Mouse (Mus musculus): ENCODE results near the gene Phf10.
"Not testable (repeated sequence)": the region's sequence is repeated elsewhere in the genome, so short reads cannot be mapped to it uniquely, and the experiment has no call there.

The Phf10 gene

GRCm38 (mm10) chr17:14960951-14961556 is at the start of gene Phf10:
TSS of gene Phf10 (minus strand) at chr17:14961273.
- DNase-seq (ENCODE audit: low spot score): not testable (repeated sequence)

GRCm38 (mm10) chr17:15009706-15010413 is 48.8 kb upstream of the Phf10 start, which contains the start of gene Gm3435:
TSS of gene Gm3435 (plus strand) at chr17:15010176.
- not testable (repeated sequence) for DNase-seq (ENCODE audit: low spot score)

GRCm38 (mm10) chr17:15009088-15009487 is 48.0 kb upstream of the Phf10 start:
- DNase-seq (ENCODE audit: low spot score): not testable (repeated sequence)

GRCm38 (mm10) chr17:15000047-15000446 is 39.0 kb upstream of the Phf10 start:
- DNase-seq (ENCODE audit: low spot score): not testable (repeated sequence)

GRCm38 (mm10) chr17:14994140-14994539 is 33.1 kb upstream of the Phf10 start:
- not testable (repeated sequence) for DNase-seq (ENCODE audit: low spot score)

- not testable (repeated sequence) for DNase-seq (ENCODE audit: low spot score)
Observed at GRCm38 (mm10) chr17:14993139-14993832, 32.2 kb upstream of the Phf10 start.

GRCm38 (mm10) chr17:14992522-14993138 is 31.6 kb upstream of the Phf10 start:
- not testable (repeated sequence) for DNase-seq (ENCODE audit: low spot score)

- DNase-seq (ENCODE audit: low spot score): not testable (repeated sequence)
Observed at GRCm38 (mm10) chr17:14990116-14990702, 29.1 kb upstream of the Phf10 start.

GRCm38 (mm10) chr17:14978362-14979038 is 17.4 kb upstream of the Phf10 start, which contains the start of the genes 9030025P20Rik and Gm3417:
TSS of gene 9030025P20Rik (plus strand) at chr17:14978468.
TSS of gene Gm3417 (minus strand) at chr17:14978790.
- not testable (repeated sequence) for DNase-seq (ENCODE audit: low spot score)

GRCm38 (mm10) chr17:14977718-14978361 is 16.8 kb upstream of the Phf10 start:
- DNase-seq (ENCODE audit: low spot score): not testable (repeated sequence)

- not testable (repeated sequence) for DNase-seq (ENCODE audit: low spot score)
Observed at GRCm38 (mm10) chr17:14968373-14968913, 7.4 kb upstream of the Phf10 start.

- DNase-seq (ENCODE audit: low spot score): not testable (repeated sequence)
Observed at GRCm38 (mm10) chr17:14961557-14962154, 583 bp upstream of the Phf10 start.

- no peak for DNase-seq (ENCODE audit: low spot score)
Observed at GRCm38 (mm10) chr17:14960520-14960919, 553 bp downstream of the Phf10 start.

GRCm38 (mm10) chr17:14959979-14960378 is 1.1 kb downstream of the Phf10 start:
- no peak for DNase-seq (ENCODE audit: low spot score)

- no peak for DNase-seq (ENCODE audit: low spot score)
Observed at GRCm38 (mm10) chr17:14958686-14959327, 2.3 kb downstream of the Phf10 start.

- DNase-seq (ENCODE audit: low spot score): no peak
Observed at GRCm38 (mm10) chr17:14953452-14953851, 7.6 kb downstream of the Phf10 start.

GRCm38 (mm10) chr17:14949161-14949827 is 11.8 kb downstream of the Phf10 start:
- no peak for DNase-seq (ENCODE audit: low spot score)

- DNase-seq (ENCODE audit: low spot score): no peak
Observed at GRCm38 (mm10) chr17:14944551-14944950, 16.5 kb downstream of the Phf10 start.

GRCm38 (mm10) chr17:14943729-14944059 is 17.4 kb downstream of the Phf10 start:
- no peak for DNase-seq (ENCODE audit: low spot score)

Measured in left cerebral cortex, adult 11 months (tissue).